Mouse (Mus musculus): ENCODE data around the gene Fsd2. TPM values are rescaled to one million over a fixed set of nuclear protein-coding genes. Genes with fewer than 3 reads are reported as not detected.

Fsd2 gene
- polyA plus RNA-seq, 1 experiment from 2014 or later, result 0.29 TPM

GRCm38 (mm10) chr7:81492628-81493027 is 74.1 kb downstream of the Fsd2 start:
- H3K27ac ChIP-seq (replicated peaks), result peak overlapping the region; percentile 95
- no peaks in the 10 kb centered on the region for H3K36me3 ChIP-seq
- no peak for ATAC-seq (ENCODE audit: low FRiP score, low read depth)
- peaks cover 36% of the 10 kb centered on the region for H3K4me1 ChIP-seq
- H3K27me3 ChIP-seq, result peaks cover 25% of the 10 kb centered on the region
- H3K9me3 ChIP-seq, result no peaks in the 10 kb centered on the region
- H3K4me3 ChIP-seq, result peak overlapping the region; percentile 64
- H3K9ac ChIP-seq (replicated peaks), result peak overlapping the region; percentile 79
- 39% methylated on average over 9 of the region's 9 CpGs for WGBS
- peak overlapping the region; percentile 70 for H3K4me2 ChIP-seq (replicated peaks)

- Histone ChIP-seq H3K4me3 (no peak overlapping the region), H3K4me1 (peaks cover 29% of the 10 kb centered on the region), H3K9ac (replicated peaks) (no peak overlapping the region), H3K4me2 (replicated peaks) (no peak overlapping the region), H3K9me3 (no peaks in the 10 kb centered on the region), H3K27me3 (peaks cover 11% of the 10 kb centered on the region), H3K27ac (replicated peaks) (no peak overlapping the region), H3K36me3 (peaks cover 2% of the 10 kb centered on the region)
- ATAC-seq (ENCODE audit: low FRiP score, low read depth), result no peak
- 9% methylated on average over 9 of the region's 9 CpGs for WGBS
Observed at GRCm38 (mm10) chr7:81489649-81490048, 77.1 kb downstream of the Fsd2 start.

MicroRNAs within 50 kb of the gene (microRNA counts, 519-probe panel; counts per million panel counts)
- not detected for microRNA mmu-miR-1839-3p
- 4,415 counts per million, percentile 29 among the panel's probes with 10 or more counts for microRNA mmu-miR-1839-5p

Other genes starting within 250 kb of the Fsd2 start
- 901 and 917 TPM in 2 replicates for gene Rps17, start 221.7 kb downstream of the Fsd2 start, polyA plus RNA-seq (2016; fragmentation: Nextera tagmentation; extraction: Ambion mirVana)
- 1.9 and 2.2 TPM in 2 replicates for gene Cpeb1, start 111.5 kb downstream of the Fsd2 start, polyA plus RNA-seq (2016; fragmentation: Nextera tagmentation; extraction: Ambion mirVana)
- 60.0 and 63.0 TPM in 2 replicates for gene Ap3b2, start 73.0 kb downstream of the Fsd2 start, polyA plus RNA-seq (2016; fragmentation: Nextera tagmentation; extraction: Ambion mirVana)
- not detected in 2 replicates for gene BC048679, start 68.7 kb downstream of the Fsd2 start, polyA plus RNA-seq (2016; fragmentation: Nextera tagmentation; extraction: Ambion mirVana)
- 5.5 and 7.6 TPM in 2 replicates for gene Whamm, start 4.3 kb upstream of the Fsd2 start, polyA plus RNA-seq (2016; fragmentation: Nextera tagmentation; extraction: Ambion mirVana)
- 20.7 and 22.7 TPM in 2 replicates for gene Homer2, start 140.6 kb upstream of the Fsd2 start, polyA plus RNA-seq (2016; fragmentation: Nextera tagmentation; extraction: Ambion mirVana)
- gene Ramac, start 196.0 kb upstream of the Fsd2 start, polyA plus RNA-seq (2016; fragmentation: Nextera tagmentation; extraction: Ambion mirVana), result 129 and 135 TPM in 2 replicates
- gene 3110040N11Rik, start 222.5 kb upstream of the Fsd2 start, polyA plus RNA-seq (2016; fragmentation: Nextera tagmentation; extraction: Ambion mirVana), result 43.2 and 45.0 TPM in 2 replicates

All from midbrain, embryonic 12.5 days (tissue).